Comparison of ENCODE assay signal across 30 mouse cellular contexts in the genomic region with DNA sequence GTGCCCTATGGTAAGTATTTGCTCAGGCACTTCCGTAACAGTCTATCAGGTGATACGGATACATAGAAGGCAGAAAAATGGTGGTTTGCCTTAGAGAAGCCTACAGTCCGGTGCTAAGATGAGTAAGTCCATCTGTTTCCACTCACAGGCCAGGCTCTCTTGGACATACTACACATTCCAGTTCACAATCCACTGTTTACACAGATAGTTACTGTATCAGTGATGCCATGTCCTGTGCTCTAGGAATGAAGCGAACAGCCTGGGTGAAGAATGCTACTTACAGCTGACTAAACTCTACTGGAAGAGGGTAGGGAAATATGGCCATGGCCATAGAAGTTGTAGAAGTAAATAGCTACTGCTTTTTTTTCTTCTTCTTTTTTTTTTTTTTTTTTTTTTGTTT. TPM values are rescaled to one million over a fixed set of nuclear protein-coding genes. Genes with fewer than 3 reads are reported as not detected.
A peak's percentile ranks its signal among the peaks of the same experiment; 100 is the strongest.
DNase-seq lines count a peak whose midpoint lies in the region; ATAC-seq and TF ChIP-seq lines count a peak whose summit lies in the region.
"Had no signal": no experiment of that assay in that cellular context is flagged by ENCODE, and none has a peak within 500 bp of the region (broad histone marks: within the 10 kb centered on the region; RNA-seq: fewer than 3 reads in every experiment).

No protein-coding gene starts in this region.

- H3K4me2 ChIP-seq in embryonic facial prominence, embryonic 11.5 days (ENCODE audit: low read depth, low read length): no peak overlapping the region
- H3K4me2 ChIP-seq in intestine, embryonic 16.5 days (ENCODE audit: low read depth, low read length): no peak overlapping the region
- H3K4me2 ChIP-seq in intestine, postnatal 0 days (replicated peaks; ENCODE audit: low read depth): no peak overlapping the region
- no peak overlapping the region for H3K4me2 ChIP-seq in lung, embryonic 16.5 days (ENCODE audit: low read depth, low read length)
- H3K4me2 ChIP-seq: hindbrain, embryonic 13.5 days; limb, embryonic 15.5 days; liver, embryonic 13.5 days; midbrain, embryonic 11.5 days had no signal

- H3K4me3 ChIP-seq in embryonic facial prominence, embryonic 11.5 days (ENCODE audit: low read depth, low read length): no peak overlapping the region
- no peak overlapping the region for H3K4me3 ChIP-seq in embryonic facial prominence, embryonic 10.5 days
- no peak overlapping the region for H3K4me3 ChIP-seq in intestine, embryonic 16.5 days (ENCODE audit: low read length)
- H3K4me3 ChIP-seq in intestine, postnatal 0 days (ENCODE audit: low read depth, low read length): no peak overlapping the region
- no peak overlapping the region for H3K4me3 ChIP-seq in lung, embryonic 16.5 days (ENCODE audit: low read length)
- H3K4me3 ChIP-seq: hindbrain, embryonic 13.5 days; limb, embryonic 10.5 days; limb, embryonic 15.5 days; liver, embryonic 13.5 days had no signal

- H3K9ac ChIP-seq in embryonic facial prominence, embryonic 11.5 days (replicated peaks; ENCODE audit: low read length): no peak overlapping the region
- H3K9ac ChIP-seq in intestine, embryonic 16.5 days (ENCODE audit: low read depth, low read length): no peak overlapping the region
- H3K9ac ChIP-seq in intestine, postnatal 0 days (ENCODE audit: low read depth, low read length): no peak overlapping the region
- H3K9ac ChIP-seq in lung, embryonic 16.5 days (ENCODE audit: low read length): no peak overlapping the region
- H3K9ac ChIP-seq: hindbrain, embryonic 13.5 days; limb, embryonic 15.5 days; liver, embryonic 13.5 days had no signal

- ATAC-seq in embryonic facial prominence, embryonic 11.5 days (replicated peaks; ENCODE audit: insufficient number of reproducible peaks, low FRiP score, low TSS enrichment, low read depth): no peak
- ATAC-seq in intestine, embryonic 16.5 days: 0 out of 2 replicates have a peak, but pooled peaks have one; percentile 24
- ATAC-seq in intestine, postnatal 0 days: no peak
- peak; percentile 44; the same call in 1 of the 2 replicates for ATAC-seq in lung, embryonic 16.5 days (ENCODE audit: low read depth)
- ATAC-seq: forebrain, embryonic 14.5 days; midbrain, embryonic 16.5 days had no signal

- WGBS in embryonic facial prominence, embryonic 11.5 days: 78% methylated on average over 4 of the region's 4 CpGs
- 82% methylated on average over 4 of the region's 4 CpGs for WGBS in embryonic facial prominence, embryonic 10.5 days
- WGBS in intestine, embryonic 16.5 days: 73% methylated on average over 4 of the region's 4 CpGs
- WGBS in intestine, postnatal 0 days: 73% methylated on average over 4 of the region's 4 CpGs
- WGBS in lung, embryonic 16.5 days: 64% methylated on average over 4 of the region's 4 CpGs

- H3K27ac ChIP-seq in embryonic facial prominence, embryonic 11.5 days (replicated peaks; ENCODE audit: low read depth, low read length): no peak overlapping the region
- H3K27ac ChIP-seq in embryonic facial prominence, embryonic 10.5 days (replicated peaks): no peak overlapping the region
- no peak overlapping the region for H3K27ac ChIP-seq in intestine, embryonic 16.5 days (ENCODE audit: low read length)
- H3K27ac ChIP-seq in intestine, postnatal 0 days (ENCODE audit: low read depth, low read length): no peak overlapping the region
- no peak overlapping the region for H3K27ac ChIP-seq in lung, embryonic 16.5 days (ENCODE audit: low read length)
- H3K27ac ChIP-seq: hindbrain, embryonic 13.5 days; limb, embryonic 10.5 days; limb, embryonic 15.5 days; liver, embryonic 13.5 days; stomach, postnatal 0 days had no signal

- DNase-seq in embryonic facial prominence, embryonic 11.5 days (ENCODE audit: low spot score): peak; percentile 2
- DNase-seq in embryonic facial prominence, embryonic 10.5 days (ENCODE audit: low spot score): no peak
- DNase-seq in lung, postnatal 4 days: no peak
- no peak for DNase-seq in layer of hippocampus, adult 18-20 months (ENCODE audit: low spot score in 2 of 2)
- no peak for DNase-seq in right cerebral cortex, adult 2 months (ENCODE audit: low spot score in 2 of 2)
- DNase-seq: adrenal gland, postnatal 36 days; cerebellum, adult 18-20 months; cerebellum, postnatal 10 days; gastrocnemius, postnatal 14 days; heart, postnatal 4 days; kidney, adult 18-20 months; kidney, postnatal 10 days; layer of hippocampus, adult 9-11 months; liver, embryonic 13.5 days; lung, adult 18-20 months; right cerebral cortex, adult 18-20 months; right cerebral cortex, postnatal 4 days; thymus, adult 18-20 months; thymus, postnatal 25 days had no signal

- no peaks in the 10 kb centered on the region for H3K36me3 ChIP-seq in embryonic facial prominence, embryonic 11.5 days (replicated peaks; ENCODE audit: control insufficient read depth, insufficient read depth, low read depth, low read length)
- peaks cover 17% of the 10 kb centered on the region for H3K36me3 ChIP-seq in embryonic facial prominence, embryonic 10.5 days (replicated peaks)
- no peaks in the 10 kb centered on the region for H3K36me3 ChIP-seq in intestine, embryonic 16.5 days (ENCODE audit: control insufficient read depth, insufficient read depth, low read length)
- H3K36me3 ChIP-seq in intestine, postnatal 0 days (ENCODE audit: control insufficient read depth, insufficient read depth): 0 out of 2 replicates have a peak, but pooled peaks cover 3% of the 10 kb centered on the region
- H3K36me3 ChIP-seq in lung, embryonic 16.5 days (ENCODE audit: control insufficient read depth, insufficient read depth, low read length): no peaks in the 10 kb centered on the region
- H3K36me3 ChIP-seq: liver, embryonic 13.5 days had no signal

- no peaks in the 10 kb centered on the region for H3K27me3 ChIP-seq in embryonic facial prominence, embryonic 11.5 days (ENCODE audit: control insufficient read depth, insufficient read depth, low read length)
- no peaks in the 10 kb centered on the region for H3K27me3 ChIP-seq in embryonic facial prominence, embryonic 10.5 days (replicated peaks; ENCODE audit: low read depth, poor library complexity, severe bottlenecking)
- no peaks in the 10 kb centered on the region for H3K27me3 ChIP-seq in intestine, embryonic 16.5 days (replicated peaks; ENCODE audit: control insufficient read depth, insufficient read depth, low read length)
- no peaks in the 10 kb centered on the region for H3K27me3 ChIP-seq in intestine, postnatal 0 days (replicated peaks; ENCODE audit: control insufficient read depth, insufficient read depth, low read length)
- no peaks in the 10 kb centered on the region for H3K27me3 ChIP-seq in lung, embryonic 16.5 days (ENCODE audit: control insufficient read depth, insufficient read depth, low read depth, low read length)
- H3K27me3 ChIP-seq: hindbrain, embryonic 13.5 days; limb, embryonic 15.5 days; liver, embryonic 13.5 days had no signal

- TF ChIP-seq CTCF in intestine, postnatal 0 days (IDR thresholded peaks at IDR 0.05; ENCODE audit: low read depth): no peak

- H3K4me1 ChIP-seq in embryonic facial prominence, embryonic 11.5 days (ENCODE audit: control insufficient read depth, insufficient read depth, low read length): no peaks in the 10 kb centered on the region
- no peaks in the 10 kb centered on the region for H3K4me1 ChIP-seq in embryonic facial prominence, embryonic 10.5 days
- 0 out of 2 replicates have a peak, but pooled peaks cover 2% of the 10 kb centered on the region for H3K4me1 ChIP-seq in intestine, embryonic 16.5 days (ENCODE audit: control insufficient read depth, insufficient read depth, low read length)
- H3K4me1 ChIP-seq in intestine, postnatal 0 days (replicated peaks; ENCODE audit: control insufficient read depth, insufficient read depth, low read length): 0 out of 2 replicates have a peak, but pooled peaks cover 4% of the 10 kb centered on the region
- H3K4me1 ChIP-seq in lung, embryonic 16.5 days (replicated peaks; ENCODE audit: control insufficient read depth, insufficient read depth, low read length): peaks cover 6% of the 10 kb centered on the region
- H3K4me1 ChIP-seq: limb, embryonic 10.5 days; limb, embryonic 15.5 days had no signal

- no peaks in the 10 kb centered on the region for H3K9me3 ChIP-seq in embryonic facial prominence, embryonic 11.5 days (replicated peaks; ENCODE audit: control insufficient read depth, low read length)
- no peaks in the 10 kb centered on the region for H3K9me3 ChIP-seq in embryonic facial prominence, embryonic 10.5 days
- no peaks in the 10 kb centered on the region for H3K9me3 ChIP-seq in intestine, embryonic 16.5 days (ENCODE audit: control insufficient read depth, low read length)
- H3K9me3 ChIP-seq in intestine, postnatal 0 days (ENCODE audit: control insufficient read depth): no peaks in the 10 kb centered on the region
- H3K9me3 ChIP-seq in lung, embryonic 16.5 days (ENCODE audit: control insufficient read depth, low read length): no peaks in the 10 kb centered on the region
- H3K9me3 ChIP-seq: G1E; hindbrain, embryonic 13.5 days; limb, embryonic 10.5 days; limb, embryonic 15.5 days; liver, embryonic 13.5 days had no signal

RNA-seq across cellular contexts. Expression of a gene that starts 39.4 kb away (rescaled TPM):
- polyA plus RNA-seq in embryonic facial prominence, embryonic 11.5 days (2014; fragmentation: Nextera tagmentation; extraction: Ambion mirVana): 6.0 and 6.6 TPM in 2 replicates
- 5.0 and 5.2 TPM in 2 replicates for polyA plus RNA-seq in embryonic facial prominence, embryonic 10.5 days (2016; fragmentation: Nextera tagmentation; extraction: Ambion mirVana)
- 2.6 TPM in 2 replicates for polyA plus RNA-seq in intestine, embryonic 16.5 days (2015; fragmentation: Nextera tagmentation; extraction: Ambion mirVana)
- 4.6 and 5.6 TPM in 2 replicates for polyA plus RNA-seq in intestine, postnatal 0 days (2015; fragmentation: Nextera tagmentation; extraction: Ambion mirVana)
- polyA plus RNA-seq in lung, embryonic 16.5 days (2015; fragmentation: Nextera tagmentation; extraction: Ambion mirVana): 3.7 and 3.9 TPM in 2 replicates
- total RNA-seq in layer of hippocampus, adult 18-20 months (2021): 10 to 100 TPM; 65.9 to 66.4 TPM

Comparison
In these comparisons a context has a peak if more than half of its experiments do, and no peak if none do; other contexts are left out.
1. ATAC-seq: peak in intestine, embryonic 16.5 days (single experiment) and lung, embryonic 16.5 days (single experiment); none in embryonic facial prominence, embryonic 11.5 days (single experiment) and intestine, postnatal 0 days (single experiment).